Mouse (Mus musculus): Measurements from ENCODE around the gene Mta2. TPM values are rescaled to one million over a fixed set of nuclear protein-coding genes. Genes with fewer than 3 reads are reported as not detected.
"Not testable (repeated sequence)": the region's sequence is repeated elsewhere in the genome, so short reads cannot be mapped to it uniquely, and the experiment has no call there.

Mta2 gene
- polyA plus RNA-seq, 1 experiment from 2014 or later: 29.1 TPM

DNA sequence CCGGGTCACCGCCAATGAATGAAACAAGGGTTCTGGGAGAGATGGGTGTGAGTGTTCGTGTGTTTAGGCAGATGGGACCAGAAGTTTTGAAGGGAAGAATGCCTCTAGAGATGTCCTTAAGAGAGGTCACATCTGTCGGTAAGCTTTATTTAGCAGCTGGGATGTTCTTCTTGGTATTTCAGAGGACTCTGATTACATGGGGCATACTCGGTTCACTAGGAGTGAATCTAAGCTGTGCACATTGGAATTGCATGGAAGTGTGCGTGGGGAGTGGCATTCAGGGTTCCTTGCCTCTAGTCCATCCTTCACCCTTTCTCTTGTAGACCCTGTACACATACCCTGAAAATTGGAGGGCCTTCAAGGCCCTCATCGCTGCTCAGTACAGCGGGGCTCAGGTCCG lies 26.2 kb downstream of the Mta2 start:
- 7% methylated on average over 9 of the region's 9 CpGs for WGBS
- H3K4me2 ChIP-seq (ENCODE audit: low read depth, low read length): peak overlapping the region; percentile 65
- H3K36me3 ChIP-seq (ENCODE audit: control insufficient read depth, insufficient read depth, low read length): peaks cover 45% of the 10 kb centered on the region

DNA sequence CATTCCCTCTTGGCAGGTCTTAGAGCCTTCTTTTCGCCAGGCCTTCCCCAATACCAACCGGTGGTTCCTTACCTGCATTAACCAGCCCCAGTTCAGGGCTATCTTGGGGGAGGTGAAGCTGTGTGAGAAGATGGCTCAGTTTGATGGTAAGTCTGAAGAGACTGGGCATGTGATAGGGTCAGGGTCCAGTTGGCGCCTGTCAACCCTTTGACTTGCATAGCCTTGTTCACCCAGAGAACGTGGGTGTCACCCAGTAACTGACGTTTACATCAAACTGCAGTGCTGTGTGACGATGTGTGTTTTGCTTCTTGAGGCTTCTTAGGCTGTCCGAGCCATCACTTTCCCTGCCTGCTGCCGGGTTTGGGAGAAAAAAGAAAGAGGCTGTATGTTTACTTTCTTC lies 30.8 kb downstream of the Mta2 start:
- H3K27ac ChIP-seq (ENCODE audit: low read depth, low read length); H3K4me1 ChIP-seq (ENCODE audit: control insufficient read depth, insufficient read depth, low read length); H3K4me2 ChIP-seq (ENCODE audit: low read depth, low read length); H3K9ac ChIP-seq (replicated peaks; ENCODE audit: low read depth, low read length); H3K4me3 ChIP-seq (ENCODE audit: low read depth, low read length); H3K9me3 ChIP-seq (ENCODE audit: control insufficient read depth, low read length); ATAC-seq (ENCODE audit: low read depth); H3K27me3 ChIP-seq (ENCODE audit: control insufficient read depth, insufficient read depth, low read length): not testable (repeated sequence)
- H3K36me3 ChIP-seq (ENCODE audit: control insufficient read depth, insufficient read depth, low read length): peaks cover 46% of the 10 kb centered on the region
- WGBS: 93% methylated on average over 8 of the region's 8 CpGs

More for the DNA sequence above, 26.2 kb downstream of the Mta2 start:
- no peak overlapping the region for H3K27ac ChIP-seq (ENCODE audit: low read depth, low read length)
- peak overlapping the region; percentile 64 for H3K4me3 ChIP-seq (ENCODE audit: low read depth, low read length)
- H3K9me3 ChIP-seq (ENCODE audit: control insufficient read depth, low read length): no peaks in the 10 kb centered on the region
- peak overlapping the region; percentile 70 for H3K9ac ChIP-seq (replicated peaks; ENCODE audit: low read depth, low read length)
- no peaks in the 10 kb centered on the region for H3K27me3 ChIP-seq (ENCODE audit: control insufficient read depth, insufficient read depth, low read length)
- no peak for ATAC-seq (ENCODE audit: low read depth)
- peaks cover 5% of the 10 kb centered on the region for H3K4me1 ChIP-seq (ENCODE audit: control insufficient read depth, insufficient read depth, low read length)

DNA sequence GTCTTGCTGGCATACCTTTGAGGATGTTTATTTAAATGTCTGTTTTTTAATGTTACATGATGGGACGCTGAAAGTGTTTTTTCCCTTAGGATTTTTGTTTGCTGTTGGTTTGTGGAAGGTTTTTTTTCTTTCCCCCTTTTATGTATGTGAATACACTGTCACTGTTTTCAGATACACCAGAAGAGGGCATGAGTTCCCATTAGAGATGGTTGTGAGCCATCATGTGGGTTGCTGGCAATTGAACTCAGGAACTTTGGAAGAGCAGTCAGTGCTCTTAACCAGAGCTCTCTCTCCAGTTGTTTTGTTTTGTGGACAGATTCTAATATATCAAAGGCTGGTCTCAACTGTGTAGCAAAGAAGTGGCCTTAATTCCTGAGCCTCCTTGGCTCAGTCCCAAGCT lies 33.0 kb downstream of the Mta2 start:
- no peaks in the 10 kb centered on the region for H3K9me3 ChIP-seq (ENCODE audit: control insufficient read depth, low read length)
- H3K27ac ChIP-seq (ENCODE audit: low read depth, low read length): no peak overlapping the region
- no peak overlapping the region for H3K9ac ChIP-seq (replicated peaks; ENCODE audit: low read depth, low read length)
- H3K4me2 ChIP-seq (ENCODE audit: low read depth, low read length): no peak overlapping the region
- H3K4me3 ChIP-seq (ENCODE audit: low read depth, low read length): no peak overlapping the region
- no peaks in the 10 kb centered on the region for H3K27me3 ChIP-seq (ENCODE audit: control insufficient read depth, insufficient read depth, low read length)
- no peak for ATAC-seq (ENCODE audit: low read depth)
- peaks cover 66% of the 10 kb centered on the region for H3K36me3 ChIP-seq (ENCODE audit: control insufficient read depth, insufficient read depth, low read length)
- WGBS: 90% methylated on average over 1 of the region's 1 CpGs
- no peaks in the 10 kb centered on the region for H3K4me1 ChIP-seq (ENCODE audit: control insufficient read depth, insufficient read depth, low read length)

- H3K9ac ChIP-seq (replicated peaks; ENCODE audit: low read depth, low read length): no peak overlapping the region
- no peak overlapping the region for H3K27ac ChIP-seq (ENCODE audit: low read depth, low read length)
- ATAC-seq (ENCODE audit: low read depth): no peak
- H3K27me3 ChIP-seq (ENCODE audit: control insufficient read depth, insufficient read depth, low read length): no peaks in the 10 kb centered on the region
- H3K4me2 ChIP-seq (ENCODE audit: low read depth, low read length): no peak overlapping the region
- H3K4me3 ChIP-seq (ENCODE audit: low read depth, low read length): no peak overlapping the region
- H3K4me1 ChIP-seq (ENCODE audit: control insufficient read depth, insufficient read depth, low read length): no peaks in the 10 kb centered on the region
- 94% methylated on average over 2 of the region's 2 CpGs for WGBS
- H3K36me3 ChIP-seq (ENCODE audit: control insufficient read depth, insufficient read depth, low read length): peaks cover 66% of the 10 kb centered on the region
- H3K9me3 ChIP-seq (ENCODE audit: control insufficient read depth, low read length): no peaks in the 10 kb centered on the region
These were observed 33.8 kb downstream of the Mta2 start for GRCm38 (mm10) chr19:8975491-8975890.

GRCm38 (mm10) chr19:8976535-8976934 lies 34.9 kb downstream of the Mta2 start:
- H3K9me3 ChIP-seq (ENCODE audit: control insufficient read depth, low read length): no peaks in the 10 kb centered on the region
- H3K27ac ChIP-seq (ENCODE audit: low read depth, low read length): no peak overlapping the region
- no peaks in the 10 kb centered on the region for H3K27me3 ChIP-seq (ENCODE audit: control insufficient read depth, insufficient read depth, low read length)
- H3K4me1 ChIP-seq (ENCODE audit: control insufficient read depth, insufficient read depth, low read length): 0 out of 2 replicates have a peak, but pooled peaks cover 2% of the 10 kb centered on the region
- no peak overlapping the region for H3K4me3 ChIP-seq (ENCODE audit: low read depth, low read length)
- H3K4me2 ChIP-seq (ENCODE audit: low read depth, low read length): no peak overlapping the region
- peak; percentile 52; the same call in 1 of the 2 replicates for ATAC-seq (ENCODE audit: low read depth)
- H3K36me3 ChIP-seq (ENCODE audit: control insufficient read depth, insufficient read depth, low read length): peaks cover 58% of the 10 kb centered on the region
- 58% methylated on average over 3 of the region's 3 CpGs for WGBS
- H3K9ac ChIP-seq (replicated peaks; ENCODE audit: low read depth, low read length): no peak overlapping the region

DNA sequence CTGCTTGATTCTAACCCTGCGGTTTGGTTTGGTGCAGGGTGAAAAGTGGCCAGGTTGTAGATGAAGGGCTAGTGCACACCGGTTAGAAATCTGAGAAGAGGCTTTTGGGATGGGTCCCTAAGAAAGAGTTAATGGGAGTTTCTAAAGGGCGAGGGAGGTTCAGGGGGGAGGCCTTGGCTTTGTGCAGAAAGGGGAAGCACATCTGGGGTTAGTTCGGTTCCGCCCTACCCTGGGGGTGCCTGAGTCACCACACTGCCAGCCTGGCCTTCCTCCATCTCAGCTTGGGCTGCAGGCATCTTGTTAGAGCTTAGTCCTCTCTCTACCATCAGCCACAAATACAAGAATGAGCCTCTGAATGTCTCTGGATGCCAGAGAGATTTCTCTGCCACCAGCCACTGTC lies 39.1 kb downstream of the Mta2 start:
- no peak overlapping the region; the same call in 1 of the 2 replicates for H3K27ac ChIP-seq (ENCODE audit: low read depth, low read length)

DNA sequence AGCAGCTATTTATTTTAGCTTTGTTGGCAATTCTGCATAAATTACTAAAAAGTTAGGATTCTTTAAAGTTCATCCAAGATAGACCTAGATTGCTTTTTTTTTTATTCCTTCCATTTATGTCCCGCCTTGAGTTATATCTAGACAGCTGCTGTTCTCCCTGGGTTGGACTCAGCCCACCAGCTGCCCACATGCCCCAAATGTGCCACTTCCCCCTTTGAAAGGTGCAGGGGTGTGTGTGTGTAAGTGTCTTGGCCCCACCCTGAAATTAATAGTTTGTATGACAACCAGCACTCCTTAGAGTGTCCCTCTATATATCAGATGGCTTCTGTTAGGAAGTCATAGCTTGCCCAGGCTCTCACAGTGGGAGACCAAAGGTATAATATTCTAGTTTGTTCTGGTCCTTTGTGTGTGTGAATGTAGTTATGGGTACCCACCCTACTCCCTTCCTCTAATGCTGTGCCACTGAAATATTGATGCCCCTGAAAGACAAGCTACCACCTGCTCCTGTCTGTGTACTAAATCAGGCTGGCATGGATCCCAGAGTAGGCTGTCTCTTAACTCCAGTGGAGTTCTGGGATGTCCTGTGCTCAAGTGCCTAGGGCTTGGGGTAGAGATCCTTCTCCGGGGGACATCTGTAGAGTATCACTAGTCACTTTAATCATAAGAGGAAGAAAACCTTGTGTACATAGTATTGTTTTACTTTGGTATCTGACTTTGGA lies 39.9 kb downstream of the Mta2 start:
- no peak for ATAC-seq (ENCODE audit: low read depth)
- 65% methylated on average over 2 of the region's 2 CpGs for WGBS
- Histone ChIP-seq H3K27ac (ENCODE audit: low read depth, low read length) (no peak overlapping the region; the same call in 1 of the 2 replicates), H3K4me1 (ENCODE audit: control insufficient read depth, insufficient read depth, low read length) (peaks cover 28% of the 10 kb centered on the region), H3K9me3 (ENCODE audit: control insufficient read depth, low read length) (no peaks in the 10 kb centered on the region), H3K4me3 (ENCODE audit: low read depth, low read length) (no peak overlapping the region), H3K9ac (replicated peaks; ENCODE audit: low read depth, low read length) (no peak overlapping the region), H3K27me3 (ENCODE audit: control insufficient read depth, insufficient read depth, low read length) (no peaks in the 10 kb centered on the region), H3K4me2 (ENCODE audit: low read depth, low read length) (no peak overlapping the region), H3K36me3 (ENCODE audit: control insufficient read depth, insufficient read depth, low read length) (peaks cover 28% of the 10 kb centered on the region)

More for the DNA sequence above, 39.1 kb downstream of the Mta2 start:
- Histone ChIP-seq H3K4me3 (ENCODE audit: low read depth, low read length) (no peak overlapping the region), H3K9me3 (ENCODE audit: control insufficient read depth, low read length) (no peaks in the 10 kb centered on the region), H3K4me1 (ENCODE audit: control insufficient read depth, insufficient read depth, low read length) (peaks cover 28% of the 10 kb centered on the region), H3K9ac (replicated peaks; ENCODE audit: low read depth, low read length) (no peak overlapping the region), H3K4me2 (ENCODE audit: low read depth, low read length) (no peak overlapping the region), H3K36me3 (ENCODE audit: control insufficient read depth, insufficient read depth, low read length) (peaks cover 34% of the 10 kb centered on the region), H3K27me3 (ENCODE audit: control insufficient read depth, insufficient read depth, low read length) (no peaks in the 10 kb centered on the region)
- 57% methylated on average over 5 of the region's 5 CpGs for WGBS
- no peak for ATAC-seq (ENCODE audit: low read depth)

DNA sequence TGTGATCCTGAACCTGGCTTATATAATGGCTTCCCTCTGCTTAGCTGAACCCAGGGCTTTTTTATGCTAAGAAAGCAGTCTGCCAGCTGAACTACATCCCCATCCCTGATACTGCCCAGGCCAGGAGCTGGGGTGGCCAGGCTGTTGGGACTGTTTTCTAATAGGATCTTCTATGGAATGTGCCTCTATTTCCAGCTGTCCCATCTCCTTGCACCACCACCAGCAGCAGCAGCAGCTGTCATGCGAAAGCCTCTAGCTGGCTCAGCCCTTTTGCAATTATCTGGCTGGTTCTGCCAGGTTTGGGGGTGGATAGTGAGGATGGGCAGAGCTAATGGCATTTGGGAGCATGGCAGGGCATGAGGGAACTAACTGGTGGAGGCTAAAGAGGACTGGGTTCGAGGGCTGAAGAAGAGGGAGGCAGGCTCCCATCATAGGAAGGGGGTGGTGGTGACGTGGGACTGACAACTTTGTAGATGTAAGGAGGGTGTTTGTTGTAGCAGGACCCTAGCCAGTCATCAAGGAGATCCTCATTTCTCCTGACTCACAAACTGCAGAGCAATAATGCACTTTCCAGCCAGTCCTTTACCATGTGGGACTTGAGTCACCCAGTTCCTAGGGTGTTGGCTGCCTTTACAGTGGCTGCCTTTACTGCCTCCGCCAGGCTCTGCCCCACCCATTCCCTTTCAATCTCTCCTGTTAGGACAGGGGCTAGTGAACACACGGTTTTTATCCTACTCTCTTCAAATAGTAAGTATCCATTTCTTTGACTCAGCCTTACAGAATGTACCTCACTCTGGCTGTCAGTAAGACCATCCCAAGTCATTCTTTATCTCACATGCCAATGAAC lies 40.9 kb downstream of the Mta2 start:
- Histone ChIP-seq H3K4me2 (ENCODE audit: low read depth, low read length) (no peak overlapping the region), H3K9me3 (ENCODE audit: control insufficient read depth, low read length) (no peaks in the 10 kb centered on the region), H3K36me3 (ENCODE audit: control insufficient read depth, insufficient read depth, low read length) (peaks cover 28% of the 10 kb centered on the region), H3K9ac (replicated peaks; ENCODE audit: low read depth, low read length) (no peak overlapping the region), H3K4me1 (ENCODE audit: control insufficient read depth, insufficient read depth, low read length) (peaks cover 28% of the 10 kb centered on the region), H3K27me3 (ENCODE audit: control insufficient read depth, insufficient read depth, low read length) (no peaks in the 10 kb centered on the region), H3K4me3 (ENCODE audit: low read depth, low read length) (no peak overlapping the region), H3K27ac (ENCODE audit: low read depth, low read length) (no peak overlapping the region)
- no peak for ATAC-seq (ENCODE audit: low read depth)
- WGBS: 39% methylated on average over 5 of the region's 5 CpGs

GRCm38 (mm10) chr19:8983150-8983650 lies 41.5 kb downstream of the Mta2 start:
- WGBS: 56% methylated on average over 4 of the region's 4 CpGs
- peaks cover 28% of the 10 kb centered on the region for H3K4me1 ChIP-seq (ENCODE audit: control insufficient read depth, insufficient read depth, low read length)
- no peak overlapping the region for H3K9ac ChIP-seq (replicated peaks; ENCODE audit: low read depth, low read length)
- no peak for ATAC-seq (ENCODE audit: low read depth)
- no peak overlapping the region for H3K4me2 ChIP-seq (ENCODE audit: low read depth, low read length)
- H3K27me3 ChIP-seq (ENCODE audit: control insufficient read depth, insufficient read depth, low read length): 0 out of 2 replicates have a peak, but pooled peaks cover 6% of the 10 kb centered on the region
- H3K27ac ChIP-seq (ENCODE audit: low read depth, low read length): no peak overlapping the region
- H3K4me3 ChIP-seq (ENCODE audit: low read depth, low read length): no peak overlapping the region
- peaks cover 22% of the 10 kb centered on the region for H3K36me3 ChIP-seq (ENCODE audit: control insufficient read depth, insufficient read depth, low read length)
- no peaks in the 10 kb centered on the region for H3K9me3 ChIP-seq (ENCODE audit: control insufficient read depth, low read length)
